Mouse (Mus musculus): ENCODE data around the gene Cfap77. TPM values are rescaled to one million over a fixed set of nuclear protein-coding genes. Genes with fewer than 3 reads are reported as not detected.
"Not testable (repeated sequence)": the region's sequence is repeated elsewhere in the genome, so short reads cannot be mapped to it uniquely, and the experiment has no call there.

The Cfap77 gene
- 19.9 and 20.9 TPM in 2 replicates for polyA plus RNA-seq (2012; rRNA removed)

GRCm38 (mm10) chr2:29054991-29055390 lies at the start of gene Cfap77:
Gene Cfap77, minus strand, starts transcription at chr2:29055066.
- no peaks in the 10 kb centered on the region for H3K36me3 ChIP-seq (ENCODE audit: control insufficient read depth, insufficient read depth, low read length)
- H3K27ac ChIP-seq (ENCODE audit: control insufficient read depth, insufficient read depth, low read depth, low read length) = peak within 1 kb of the TSS; percentile 78
- peaks cover 12% of the 10 kb centered on the region for H3K4me1 ChIP-seq (ENCODE audit: control insufficient read depth, insufficient read depth, low read length)
- H3K4me3 ChIP-seq (ENCODE audit: control insufficient read depth, low read depth, low read length) = peak within 1 kb of the TSS; percentile 90
- H3K27me3 ChIP-seq (ENCODE audit: control insufficient read depth, insufficient read depth, low read length) = no peaks in the 10 kb centered on the region
- TF ChIP-seq POLR2A (IDR thresholded peaks at IDR 0.05; ENCODE audit: control insufficient read depth, low read depth, low read length) (no peak; the same call in 1 of the 2 replicates), CTCF (IDR thresholded peaks at IDR 0.05; ENCODE audit: control insufficient read depth, insufficient read depth, insufficient replicate concordance, low read depth, low read length) (no peak)

- H3K4me3 ChIP-seq (ENCODE audit: control insufficient read depth, low read depth, low read length); H3K27me3 ChIP-seq (ENCODE audit: control insufficient read depth, insufficient read depth, low read length); H3K36me3 ChIP-seq (ENCODE audit: control insufficient read depth, insufficient read depth, low read length); H3K27ac ChIP-seq (ENCODE audit: control insufficient read depth, insufficient read depth, low read depth, low read length): not testable (repeated sequence)
- peaks cover 11% of the 10 kb centered on the region for H3K4me1 ChIP-seq (ENCODE audit: control insufficient read depth, insufficient read depth, low read length)
Measured at GRCm38 (mm10) chr2:29102416-29103377, 47.8 kb upstream of the Cfap77 start.

GRCm38 (mm10) chr2:29100822-29101534 lies 46.1 kb upstream of the Cfap77 start:
- H3K4me3 ChIP-seq (ENCODE audit: control insufficient read depth, low read depth, low read length) = no peak overlapping the region
- H3K36me3 ChIP-seq (ENCODE audit: control insufficient read depth, insufficient read depth, low read length) = no peaks in the 10 kb centered on the region
- H3K27ac ChIP-seq (ENCODE audit: control insufficient read depth, insufficient read depth, low read depth, low read length) = no peak overlapping the region
- peaks cover 11% of the 10 kb centered on the region for H3K4me1 ChIP-seq (ENCODE audit: control insufficient read depth, insufficient read depth, low read length)
- TF ChIP-seq POLR2A (IDR thresholded peaks at IDR 0.05; ENCODE audit: control insufficient read depth, low read depth, low read length) (no peak), CTCF (IDR thresholded peaks at IDR 0.05; ENCODE audit: control insufficient read depth, insufficient read depth, insufficient replicate concordance, low read depth, low read length) (no peak)
- no peaks in the 10 kb centered on the region for H3K27me3 ChIP-seq (ENCODE audit: control insufficient read depth, insufficient read depth, low read length)

- no peak for TF ChIP-seq POLR2A (IDR thresholded peaks at IDR 0.05; ENCODE audit: control insufficient read depth, low read depth, low read length)
- no peak for TF ChIP-seq CTCF (IDR thresholded peaks at IDR 0.05; ENCODE audit: control insufficient read depth, insufficient read depth, insufficient replicate concordance, low read depth, low read length)
- Histone ChIP-seq H3K36me3 (ENCODE audit: control insufficient read depth, insufficient read depth, low read length) (no peaks in the 10 kb centered on the region), H3K4me3 (ENCODE audit: control insufficient read depth, low read depth, low read length) (peak overlapping the region; percentile 30), H3K27me3 (ENCODE audit: control insufficient read depth, insufficient read depth, low read length) (no peaks in the 10 kb centered on the region), H3K27ac (ENCODE audit: control insufficient read depth, insufficient read depth, low read depth, low read length) (no peak overlapping the region), H3K4me1 (ENCODE audit: control insufficient read depth, insufficient read depth, low read length) (peaks cover 11% of the 10 kb centered on the region)
Measured at GRCm38 (mm10) chr2:29099646-29100045, 44.8 kb upstream of the Cfap77 start.

GRCm38 (mm10) chr2:29098786-29099185 lies 43.9 kb upstream of the Cfap77 start:
- H3K27me3 ChIP-seq (ENCODE audit: control insufficient read depth, insufficient read depth, low read length) = no peaks in the 10 kb centered on the region
- H3K27ac ChIP-seq (ENCODE audit: control insufficient read depth, insufficient read depth, low read depth, low read length) = no peak overlapping the region

GRCm38 (mm10) chr2:29097955-29098354 lies 43.1 kb upstream of the Cfap77 start:
- H3K27me3 ChIP-seq (ENCODE audit: control insufficient read depth, insufficient read depth, low read length); H3K36me3 ChIP-seq (ENCODE audit: control insufficient read depth, insufficient read depth, low read length); H3K27ac ChIP-seq (ENCODE audit: control insufficient read depth, insufficient read depth, low read depth, low read length); H3K4me3 ChIP-seq (ENCODE audit: control insufficient read depth, low read depth, low read length): not testable (repeated sequence)
- H3K4me1 ChIP-seq (ENCODE audit: control insufficient read depth, insufficient read depth, low read length) = peaks cover 11% of the 10 kb centered on the region

More at GRCm38 (mm10) chr2:29098786-29099185, 43.9 kb upstream of the Cfap77 start:
- Histone ChIP-seq H3K36me3 (ENCODE audit: control insufficient read depth, insufficient read depth, low read length) (no peaks in the 10 kb centered on the region), H3K4me3 (ENCODE audit: control insufficient read depth, low read depth, low read length) (peak overlapping the region; percentile 13), H3K4me1 (ENCODE audit: control insufficient read depth, insufficient read depth, low read length) (peaks cover 11% of the 10 kb centered on the region)
- TF ChIP-seq CTCF (IDR thresholded peaks at IDR 0.05; ENCODE audit: control insufficient read depth, insufficient read depth, insufficient replicate concordance, low read depth, low read length) (no peak), POLR2A (IDR thresholded peaks at IDR 0.05; ENCODE audit: control insufficient read depth, low read depth, low read length) (no peak)

GRCm38 (mm10) chr2:29097465-29097864 lies 42.6 kb upstream of the Cfap77 start:
- no peaks in the 10 kb centered on the region for H3K27me3 ChIP-seq (ENCODE audit: control insufficient read depth, insufficient read depth, low read length)
- no peak overlapping the region for H3K4me3 ChIP-seq (ENCODE audit: control insufficient read depth, low read depth, low read length)
- TF ChIP-seq CTCF (IDR thresholded peaks at IDR 0.05; ENCODE audit: control insufficient read depth, insufficient read depth, insufficient replicate concordance, low read depth, low read length) (no peak), POLR2A (IDR thresholded peaks at IDR 0.05; ENCODE audit: control insufficient read depth, low read depth, low read length) (no peak)
- no peaks in the 10 kb centered on the region for H3K36me3 ChIP-seq (ENCODE audit: control insufficient read depth, insufficient read depth, low read length)
- peaks cover 11% of the 10 kb centered on the region for H3K4me1 ChIP-seq (ENCODE audit: control insufficient read depth, insufficient read depth, low read length)
- no peak overlapping the region for H3K27ac ChIP-seq (ENCODE audit: control insufficient read depth, insufficient read depth, low read depth, low read length)
